Mouse (Mus musculus) fat pad, adult 2 months (tissue): ENCODE results near the gene Gm9803.
A peak's percentile ranks its signal among the peaks of the same experiment; 100 is the strongest.
"Not testable (repeated sequence)": the region's sequence is repeated elsewhere in the genome, so short reads cannot be mapped to it uniquely, and the experiment has no call there.

Experiments used
- DNase-seq: peaks from one replicate; pipeline ENCODE4 v3.0.0-alpha.2; 2011; ENCODE audit warnings: low read depth, low spot score; ENCODE audit errors: extremely low read depth

Gene Gm9803

GRCm38 (mm10) chr10:43523931-43524330 is at the start of gene Gm9803:
TSS of gene Gm9803 (plus strand) at chr10:43524084.
- DNase-seq = not testable (repeated sequence)

- DNase-seq = no peak
Measured at GRCm38 (mm10) chr10:43475376-43475775, 48.5 kb upstream of the Gm9803 start.

GRCm38 (mm10) chr10:43477459-43477858 is 46.4 kb upstream of the Gm9803 start:
- DNase-seq = no peak

- DNase-seq = no peak
Measured at GRCm38 (mm10) chr10:43477865-43478681, 45.8 kb upstream of the Gm9803 start.

- DNase-seq = no peak
Measured at GRCm38 (mm10) chr10:43478751-43479435, 45.0 kb upstream of the Gm9803 start, which contains the start of gene Bend3. TSS of gene Bend3 (plus strand) at chr10:43478831.

- DNase-seq = no peak
Measured at GRCm38 (mm10) chr10:43479436-43480157, 44.3 kb upstream of the Gm9803 start.

GRCm38 (mm10) chr10:43480227-43480849 is 43.5 kb upstream of the Gm9803 start:
- DNase-seq = no peak

GRCm38 (mm10) chr10:43481179-43481578 is 42.7 kb upstream of the Gm9803 start:
- DNase-seq = no peak

GRCm38 (mm10) chr10:43482021-43482420 is 41.9 kb upstream of the Gm9803 start:
- DNase-seq = peak; percentile 78

GRCm38 (mm10) chr10:43483426-43483995 is 40.4 kb upstream of the Gm9803 start:
- no peak for DNase-seq

GRCm38 (mm10) chr10:43485751-43486268 is 38.1 kb upstream of the Gm9803 start:
- DNase-seq = no peak

GRCm38 (mm10) chr10:43487441-43488010 is 36.4 kb upstream of the Gm9803 start:
- DNase-seq = no peak

- peak; percentile 52 for DNase-seq
Measured at GRCm38 (mm10) chr10:43488258-43488657, 35.6 kb upstream of the Gm9803 start.

- DNase-seq = no peak
Measured at GRCm38 (mm10) chr10:43489139-43489538, 34.7 kb upstream of the Gm9803 start.

- peak; percentile 64 for DNase-seq
Measured at GRCm38 (mm10) chr10:43489550-43489949, 34.3 kb upstream of the Gm9803 start.

GRCm38 (mm10) chr10:43490034-43490433 is 33.9 kb upstream of the Gm9803 start:
- no peak for DNase-seq

- no peak for DNase-seq
Measured at GRCm38 (mm10) chr10:43490846-43491245, 33.0 kb upstream of the Gm9803 start.

GRCm38 (mm10) chr10:43502599-43502998 is 21.3 kb upstream of the Gm9803 start:
- DNase-seq = no peak

- no peak for DNase-seq
Measured at GRCm38 (mm10) chr10:43504291-43504690, 19.6 kb upstream of the Gm9803 start.

- DNase-seq = no peak
Measured at GRCm38 (mm10) chr10:43507051-43507450, 16.8 kb upstream of the Gm9803 start.
